Mouse (Mus musculus): ENCODE results near the gene Dvl2.
"Not testable (repeated sequence)": the region's sequence is repeated elsewhere in the genome, so short reads cannot be mapped to it uniquely, and the experiment has no call there.

The Dvl2 gene

GRCm38 (mm10) chr11:70000396-70000898 is at the start of gene Dvl2:
TSS of gene Dvl2 (plus strand) at chr11:70000595.
- DNase-seq = peak; percentile 95

DNA sequence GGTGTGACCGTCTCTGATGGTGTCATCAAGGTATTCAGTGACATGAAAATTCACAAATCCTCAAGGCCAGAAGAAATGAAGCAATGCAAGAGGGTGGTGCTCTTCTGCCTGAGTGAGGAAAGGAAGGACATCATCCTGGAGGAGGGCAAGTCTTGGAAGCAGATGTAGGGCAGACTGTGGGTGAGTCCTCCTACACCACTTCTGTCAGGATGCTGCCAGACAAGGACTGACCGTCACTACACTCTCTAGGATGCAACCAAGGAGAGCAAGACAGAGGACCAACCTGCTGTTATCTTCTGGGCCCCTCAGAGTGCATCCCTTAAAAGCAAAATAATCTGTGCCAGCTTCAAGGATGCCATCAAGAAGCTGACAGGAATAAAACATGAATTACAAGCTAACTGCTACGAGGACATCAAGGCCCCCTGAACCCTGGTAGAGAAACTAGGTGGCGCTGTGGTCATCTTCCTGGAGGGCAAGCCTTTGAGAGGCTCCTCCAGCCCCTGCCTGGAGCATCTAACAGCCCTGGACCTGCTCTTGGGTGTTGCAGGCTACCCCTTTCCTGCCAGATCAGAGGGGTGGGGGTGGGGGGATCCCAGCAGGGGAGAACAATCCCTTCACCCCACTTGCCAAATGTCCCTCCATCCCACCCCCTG is 49.5 kb upstream of the Dvl2 start:
- no peak for DNase-seq

DNA sequence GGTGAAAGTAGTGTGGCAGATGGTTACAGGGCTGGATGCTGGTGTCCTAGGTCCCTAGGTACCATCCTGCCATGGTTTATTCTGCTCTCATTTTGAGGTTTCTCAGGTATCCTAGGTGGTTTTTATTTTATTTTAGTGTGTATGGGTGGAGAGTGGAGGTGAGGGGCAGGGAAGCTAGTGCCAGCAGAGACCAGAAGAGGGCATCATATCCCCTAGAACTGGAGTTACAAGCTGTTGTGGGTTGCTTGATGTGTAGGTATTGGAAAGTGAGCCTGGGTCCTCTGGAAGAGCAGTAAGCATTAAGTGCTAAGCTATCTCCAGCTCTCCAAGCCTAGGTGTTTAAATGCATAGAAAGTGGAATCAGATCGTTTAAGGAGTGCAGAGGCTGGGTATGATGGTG is 48.1 kb upstream of the Dvl2 start:
- no peak for DNase-seq

DNA sequence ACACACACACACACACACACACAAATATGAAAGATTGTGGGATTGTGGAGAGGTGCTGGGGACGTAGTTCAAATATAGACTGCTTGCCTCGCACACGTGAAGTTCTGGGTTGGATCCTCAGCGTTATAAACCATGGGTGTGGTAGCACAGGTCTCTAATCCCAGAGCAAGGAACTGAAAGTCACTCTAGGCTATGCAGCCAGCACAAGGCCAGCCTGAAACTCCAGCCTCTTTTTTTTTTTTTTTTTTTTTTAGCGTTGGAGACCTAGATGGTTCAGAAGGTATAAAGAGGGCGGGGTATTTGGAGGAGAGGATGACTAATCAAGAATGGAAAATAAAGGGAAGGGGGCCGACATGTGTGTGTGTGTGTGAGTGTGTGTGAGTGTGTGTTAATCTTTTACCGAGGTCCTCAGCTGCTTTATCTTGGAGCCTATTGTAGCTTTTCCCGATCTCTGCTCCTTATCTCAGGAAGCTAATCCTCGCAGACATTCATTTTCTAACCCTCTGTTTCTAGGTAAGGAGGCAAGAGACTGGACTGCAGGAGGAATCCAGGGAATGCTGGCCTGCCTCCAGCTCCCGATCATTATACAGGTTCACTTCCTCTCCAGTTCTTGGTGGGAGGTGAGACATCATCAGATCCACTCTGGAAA is 47.0 kb upstream of the Dvl2 start:
- no peak for DNase-seq

- not testable (repeated sequence) for DNase-seq
These were observed 44.8 kb upstream of the Dvl2 start for GRCm38 (mm10) chr11:69955618-69956017.

- DNase-seq = no peak
These were observed 44.2 kb upstream of the Dvl2 start for GRCm38 (mm10) chr11:69956218-69956617.

- DNase-seq = no peak
These were observed 39.8 kb upstream of the Dvl2 start for GRCm38 (mm10) chr11:69960616-69961015.

GRCm38 (mm10) chr11:69961841-69962240 is 38.6 kb upstream of the Dvl2 start:
- no peak for DNase-seq

DNA sequence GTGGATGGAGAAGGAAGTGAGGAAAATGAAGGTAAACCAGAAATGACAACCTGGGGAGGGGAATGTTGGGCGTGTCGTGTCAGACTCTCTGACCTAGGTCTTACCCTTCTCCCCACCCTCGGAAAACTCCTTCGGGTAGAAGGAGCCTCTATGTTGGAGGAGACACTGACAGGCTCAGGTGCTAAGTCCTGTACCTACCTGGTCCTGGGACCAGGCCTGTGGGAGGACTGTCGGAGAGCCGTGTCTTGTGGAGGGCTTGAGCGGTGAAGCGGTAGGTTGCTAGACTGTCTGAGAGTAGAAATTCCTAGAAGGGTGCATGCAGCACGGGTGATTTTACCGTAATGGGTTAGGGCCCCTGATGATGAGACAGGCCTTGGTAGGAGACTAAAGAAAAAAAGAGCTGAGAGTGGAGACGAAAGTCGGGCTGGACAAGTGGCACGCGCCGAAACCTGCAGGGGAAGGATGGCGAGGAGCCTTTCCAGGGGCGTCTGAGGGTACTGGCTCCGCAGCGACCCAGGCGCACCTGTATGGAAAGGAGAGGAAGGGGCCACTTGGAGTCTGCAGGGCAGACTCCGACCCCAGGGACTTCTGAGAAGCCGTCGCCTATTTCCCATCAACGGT is 35.6 kb upstream of the Dvl2 start, which contains the start of gene Cldn7:
Cldn7 (plus strand) TSS at position 130 of the 621 bp plus-strand sequence.
- DNase-seq = no peak

- peak; percentile 84 for DNase-seq
These were observed 35.0 kb upstream of the Dvl2 start for GRCm38 (mm10) chr11:69965271-69966005.

DNA sequence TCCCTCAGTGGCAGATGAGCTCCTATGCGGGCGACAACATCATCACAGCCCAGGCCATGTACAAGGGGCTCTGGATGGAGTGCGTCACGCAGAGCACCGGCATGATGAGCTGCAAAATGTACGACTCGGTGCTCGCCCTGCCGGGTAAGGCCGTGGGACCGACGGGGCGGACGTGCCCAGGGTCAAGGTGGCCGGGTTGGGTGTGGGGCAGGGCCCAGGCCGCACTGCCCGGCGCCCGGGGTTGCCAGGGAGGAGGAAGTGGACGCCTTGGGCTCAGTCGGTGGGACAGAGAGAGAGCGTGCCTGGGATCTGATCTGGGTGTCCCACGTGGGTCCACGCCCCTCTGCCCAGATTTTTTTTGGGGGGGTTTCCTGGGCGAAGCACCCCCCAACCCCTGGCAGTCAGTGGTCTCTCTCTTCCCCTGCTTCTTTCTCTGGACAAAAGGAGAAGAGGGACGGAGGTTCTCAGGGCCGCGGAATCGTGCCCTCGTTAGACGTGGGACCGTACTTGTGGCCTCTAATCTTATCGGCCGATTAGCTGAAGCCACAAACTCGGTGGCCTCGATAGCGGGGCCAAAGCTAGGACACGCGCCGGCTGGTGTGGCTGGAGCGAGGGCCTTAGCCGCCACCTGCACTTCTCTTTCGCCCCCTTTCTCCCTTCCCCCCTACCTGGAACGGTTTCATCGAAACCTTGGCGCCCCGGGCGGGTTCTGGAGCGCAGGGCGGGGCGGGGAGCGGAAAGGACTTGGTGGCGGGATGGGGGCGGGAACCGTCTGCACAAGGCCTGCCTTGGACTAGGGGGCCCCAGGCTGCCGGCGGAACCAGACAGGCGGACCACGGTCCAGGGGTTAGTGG is 34.2 kb upstream of the Dvl2 start:
- DNase-seq = peak; percentile 78

DNA sequence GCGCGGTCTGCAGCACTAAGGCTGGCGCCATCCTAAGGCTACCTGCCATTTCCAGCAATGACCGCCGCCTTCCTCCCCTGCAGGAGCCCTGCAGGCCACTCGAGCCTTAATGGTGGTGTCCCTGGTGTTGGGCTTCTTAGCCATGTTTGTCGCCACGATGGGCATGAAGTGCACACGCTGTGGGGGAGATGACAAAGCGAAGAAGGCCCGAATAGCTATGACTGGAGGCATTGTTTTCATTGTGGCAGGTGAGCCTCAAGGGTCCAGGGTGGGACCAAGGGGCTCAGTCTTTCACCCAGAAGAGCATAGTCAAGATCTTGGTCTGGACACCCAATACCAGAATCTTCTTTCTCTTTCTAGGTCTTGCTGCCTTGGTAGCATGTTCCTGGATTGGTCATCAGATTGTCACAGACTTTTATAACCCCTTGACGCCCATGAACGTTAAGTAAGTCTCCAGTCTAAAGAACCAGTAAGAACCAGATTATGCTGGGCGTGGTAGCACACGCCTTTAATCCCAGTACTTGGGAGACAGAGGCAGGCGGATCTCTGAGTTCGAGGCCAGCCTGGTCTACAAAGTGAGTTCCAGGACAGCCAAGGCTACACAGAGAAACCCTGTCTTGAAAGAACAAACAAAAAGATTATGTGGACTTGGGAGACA is 33.4 kb upstream of the Dvl2 start:
- no peak for DNase-seq

DNA sequence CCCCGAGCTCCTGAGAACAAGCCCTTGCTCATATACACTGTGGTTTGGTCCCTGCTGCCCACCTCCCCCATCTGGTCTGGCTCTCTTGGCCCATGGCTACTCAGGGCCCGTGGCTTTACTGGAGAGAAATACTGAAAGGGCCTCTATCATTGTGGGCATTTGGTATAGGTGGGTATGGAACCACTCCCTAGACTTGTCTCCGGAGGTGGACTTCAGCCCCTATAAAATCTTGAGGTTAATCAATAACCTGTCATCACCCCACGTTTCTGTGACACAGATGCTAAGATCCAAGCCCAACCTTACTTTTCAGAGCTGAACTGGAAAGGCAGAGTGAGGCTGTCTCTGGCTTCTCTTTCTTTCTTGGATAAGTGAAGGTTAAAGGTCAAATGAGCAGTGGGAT is 31.6 kb upstream of the Dvl2 start:
- no peak for DNase-seq

DNA sequence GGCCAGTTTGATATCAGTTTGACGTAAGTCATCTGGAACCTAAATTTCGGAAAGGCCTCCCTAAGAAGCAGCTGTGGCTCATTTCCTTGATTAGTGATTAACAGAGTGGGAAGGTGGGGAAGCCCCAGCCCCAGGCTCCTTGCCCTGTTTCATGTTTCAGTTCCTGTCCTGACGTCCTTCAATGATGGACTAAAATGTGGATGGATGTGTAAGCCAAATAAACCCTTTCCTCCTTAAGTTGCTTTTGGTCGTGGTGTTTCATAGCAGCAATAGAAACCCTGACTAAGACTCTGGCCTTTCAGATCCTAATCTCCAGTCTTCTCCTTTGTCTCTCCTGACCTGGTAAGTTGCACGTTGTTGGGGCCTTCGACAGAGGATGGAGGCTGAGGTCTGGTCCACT is 30.2 kb upstream of the Dvl2 start:
- DNase-seq = no peak

GRCm38 (mm10) chr11:69970775-69971174 is 29.6 kb upstream of the Dvl2 start:
- DNase-seq = no peak

GRCm38 (mm10) chr11:69974907-69975306 is 25.5 kb upstream of the Dvl2 start:
- DNase-seq = no peak

DNA sequence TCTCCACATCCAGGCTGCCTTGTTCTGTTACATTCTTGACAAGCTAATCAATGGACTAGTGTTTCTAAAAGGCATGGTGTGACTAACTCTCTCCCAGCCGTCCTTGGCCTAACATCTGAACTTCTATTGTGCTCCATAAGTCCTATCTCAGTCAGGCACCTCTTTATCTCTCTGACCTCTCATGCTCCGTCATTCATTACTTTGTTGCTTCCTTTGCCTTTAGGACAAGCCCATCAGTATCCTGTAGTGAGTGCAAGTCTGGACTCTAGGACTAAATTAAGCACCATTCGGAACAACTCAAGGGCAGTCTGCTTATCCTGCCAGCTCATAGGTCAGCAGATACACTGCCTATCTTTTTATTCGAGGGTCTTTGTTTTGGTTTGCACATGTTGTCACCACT is 24.1 kb upstream of the Dvl2 start:
- DNase-seq = no peak

GRCm38 (mm10) chr11:69979827-69980195 is 20.6 kb upstream of the Dvl2 start:
- DNase-seq = no peak

GRCm38 (mm10) chr11:69980196-69981140 is 19.9 kb upstream of the Dvl2 start:
- DNase-seq = peak; percentile 98

DNA sequence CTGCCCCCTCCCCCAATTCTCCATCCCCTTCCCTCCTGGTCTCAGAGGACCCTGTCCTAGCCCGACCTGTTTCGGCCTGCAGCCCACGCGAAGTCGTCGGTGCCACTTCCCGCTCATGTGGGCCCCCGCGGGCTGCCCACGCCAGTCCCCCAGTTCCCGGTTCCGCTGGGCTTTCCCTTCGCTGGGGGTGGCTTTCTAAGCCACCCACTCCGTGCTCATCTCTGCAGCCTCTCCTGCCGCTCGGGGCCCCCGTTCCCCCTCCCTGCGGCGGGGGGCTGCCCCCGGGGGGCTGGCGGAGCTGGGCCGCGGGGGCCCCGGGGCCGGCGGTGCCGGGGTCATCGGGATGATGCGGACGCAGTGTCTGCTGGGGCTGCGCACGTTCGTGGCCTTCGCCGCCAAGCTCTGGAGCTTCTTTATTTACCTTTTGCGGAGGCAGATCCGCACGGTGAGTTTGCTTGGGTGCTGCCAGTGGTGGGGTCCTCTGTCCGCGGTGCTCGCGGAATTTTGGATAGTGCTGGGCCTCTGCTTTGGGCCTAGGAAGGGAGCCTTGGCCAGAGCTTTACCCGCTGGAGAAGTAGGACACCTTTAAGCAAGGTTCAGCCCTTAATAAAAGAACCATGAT is 19.1 kb upstream of the Dvl2 start, which contains the start of gene Ctdnep1:
Ctdnep1 (plus strand) TSS at position 16 of the 622 bp plus-strand sequence.
- DNase-seq = no peak

All from kidney, postnatal 14 days (tissue).